Mouse (Mus musculus) CD4-positive, CD25-positive, alpha-beta regulatory T cell, adult 2 months (primary cell): ENCODE results near the gene Slc39a1.

Source experiments
- DNase-seq: peaks from one replicate; pipeline ENCODE4 v3.0.0-alpha.2; 2012; ENCODE audit warnings: low read depth, low spot score

The Slc39a1 gene

GRCm38 (mm10) chr3:90294651-90295050 is 46.7 kb downstream of the Slc39a1 start:
- no peak for DNase-seq
